Mouse (Mus musculus): Measurements from ENCODE around the gene Cir1. TPM values are rescaled to one million over a fixed set of nuclear protein-coding genes. Genes with fewer than 3 reads are reported as not detected.

Cir1 gene
- polyA plus RNA-seq, 1 experiment: 9.7 TPM

DNA sequence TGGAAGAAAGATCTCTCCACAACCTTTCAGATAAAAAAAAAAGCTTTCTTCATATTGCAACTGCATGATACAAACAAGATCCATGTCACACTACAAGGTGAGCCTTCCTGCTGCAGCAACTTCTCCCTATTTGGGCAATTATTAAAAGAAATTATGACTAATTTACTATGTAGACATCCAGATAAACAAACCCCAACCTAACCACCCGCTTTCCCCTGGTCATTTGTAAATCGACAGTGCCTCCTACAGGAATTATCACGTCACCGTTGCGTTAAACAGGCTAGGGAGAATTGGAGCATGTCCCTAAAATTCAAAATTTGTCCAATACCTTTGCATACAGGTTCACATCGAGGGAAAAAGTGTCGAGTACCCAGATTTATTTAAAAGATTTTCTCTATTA is 30.8 kb downstream of the Cir1 start:
- Histone ChIP-seq H3K9me3 (ENCODE audit: control insufficient read depth, low read length) (peaks cover 18% of the 10 kb centered on the region), H3K36me3 (ENCODE audit: control insufficient read depth) (peaks cover 18% of the 10 kb centered on the region), H3K27me3 (ENCODE audit: control insufficient read depth) (peaks cover 61% of the 10 kb centered on the region), H3K4me3 (replicated peaks) (no peak overlapping the region), H3K4me1 (ENCODE audit: control insufficient read depth) (peaks cover 21% of the 10 kb centered on the region)
- no peak for TF ChIP-seq GATA1 (IDR thresholded peaks at IDR 0.05; ENCODE audit: low read length)
- TF ChIP-seq TAL1 (IDR thresholded peaks at IDR 0.05; ENCODE audit: low read length): no peak

- TF ChIP-seq GATA1 (IDR thresholded peaks at IDR 0.05; ENCODE audit: low read length) (no peak), TAL1 (IDR thresholded peaks at IDR 0.05; ENCODE audit: low read length) (no peak)
- Histone ChIP-seq H3K4me3 (replicated peaks) (no peak overlapping the region), H3K36me3 (ENCODE audit: control insufficient read depth) (peaks cover 13% of the 10 kb centered on the region), H3K4me1 (ENCODE audit: control insufficient read depth) (peaks cover 21% of the 10 kb centered on the region), H3K27me3 (ENCODE audit: control insufficient read depth) (peaks cover 66% of the 10 kb centered on the region), H3K9me3 (ENCODE audit: control insufficient read depth, low read length) (peaks cover 18% of the 10 kb centered on the region)
Measured at GRCm38 (mm10) chr2:73281048-73281661, 31.3 kb downstream of the Cir1 start.

DNA sequence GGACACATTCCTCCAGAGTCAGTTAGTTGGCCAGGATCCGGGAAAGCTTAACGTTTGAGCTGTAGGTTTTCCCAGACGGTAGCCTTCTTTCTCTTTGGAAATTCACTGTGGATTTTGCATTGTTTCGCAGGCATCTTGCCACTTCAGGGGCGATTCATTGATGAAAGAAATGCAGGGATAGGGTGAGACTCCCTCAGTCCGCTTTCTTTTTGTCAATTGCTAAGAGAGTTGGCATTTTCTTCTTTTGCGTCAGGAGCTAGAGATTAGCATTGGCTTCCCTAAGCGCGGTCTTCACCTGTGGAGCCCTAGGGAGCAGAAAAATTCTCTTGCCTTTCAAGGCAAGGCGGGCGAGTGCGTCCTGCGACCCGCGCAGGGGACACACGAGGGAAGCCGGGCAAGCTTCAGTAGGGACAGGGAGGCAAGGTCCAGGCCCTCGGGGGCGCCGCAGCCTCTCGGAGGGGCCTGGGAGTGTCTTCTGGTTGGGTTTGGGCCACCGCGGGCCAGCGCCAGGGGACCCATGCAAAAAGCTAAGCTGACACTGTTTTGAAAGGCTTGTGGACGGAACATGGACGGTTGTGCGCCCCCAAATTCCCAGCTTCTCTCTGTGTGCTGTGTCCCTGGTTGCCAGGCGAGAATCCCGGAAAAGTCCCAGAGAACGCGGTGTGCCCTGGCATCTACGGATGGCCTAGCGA is 32.0 kb downstream of the Cir1 start:
- Histone ChIP-seq H3K4me1 (ENCODE audit: control insufficient read depth) (peaks cover 21% of the 10 kb centered on the region), H3K4me3 (replicated peaks) (no peak overlapping the region), H3K9me3 (ENCODE audit: control insufficient read depth, low read length) (peaks cover 18% of the 10 kb centered on the region), H3K36me3 (ENCODE audit: control insufficient read depth) (peaks cover 8% of the 10 kb centered on the region), H3K27me3 (ENCODE audit: control insufficient read depth) (peaks cover 73% of the 10 kb centered on the region)
- TF ChIP-seq TAL1 (IDR thresholded peaks at IDR 0.05; ENCODE audit: low read length) (no peak), GATA1 (IDR thresholded peaks at IDR 0.05; ENCODE audit: low read length) (no peak)

- Histone ChIP-seq H3K4me3 (replicated peaks) (no peak overlapping the region), H3K36me3 (ENCODE audit: control insufficient read depth) (peaks cover 2% of the 10 kb centered on the region), H3K4me1 (ENCODE audit: control insufficient read depth) (peaks cover 21% of the 10 kb centered on the region), H3K9me3 (ENCODE audit: control insufficient read depth, low read length) (peaks cover 20% of the 10 kb centered on the region), H3K27me3 (ENCODE audit: control insufficient read depth) (peaks cover 83% of the 10 kb centered on the region)
- TF ChIP-seq GATA1 (IDR thresholded peaks at IDR 0.05; ENCODE audit: low read length): no peak
- no peak for TF ChIP-seq TAL1 (IDR thresholded peaks at IDR 0.05; ENCODE audit: low read length)
Measured at GRCm38 (mm10) chr2:73279271-73280038, 33.0 kb downstream of the Cir1 start.

- Histone ChIP-seq H3K9me3 (ENCODE audit: control insufficient read depth, low read length) (peaks cover 24% of the 10 kb centered on the region), H3K27me3 (ENCODE audit: control insufficient read depth) (peaks cover 89% of the 10 kb centered on the region), H3K4me3 (replicated peaks) (no peak overlapping the region), H3K36me3 (ENCODE audit: control insufficient read depth) (peaks cover 2% of the 10 kb centered on the region), H3K4me1 (ENCODE audit: control insufficient read depth) (peaks cover 27% of the 10 kb centered on the region)
- no peak for TF ChIP-seq GATA1 (IDR thresholded peaks at IDR 0.05; ENCODE audit: low read length)
- TF ChIP-seq TAL1 (IDR thresholded peaks at IDR 0.05; ENCODE audit: low read length): no peak
Measured at GRCm38 (mm10) chr2:73278869-73279268, 33.6 kb downstream of the Cir1 start.

- peaks cover 2% of the 10 kb centered on the region for H3K36me3 ChIP-seq (ENCODE audit: control insufficient read depth)
- peaks cover 32% of the 10 kb centered on the region for H3K4me1 ChIP-seq (ENCODE audit: control insufficient read depth)
- H3K4me3 ChIP-seq (replicated peaks): no peak overlapping the region
- peaks cover 95% of the 10 kb centered on the region for H3K27me3 ChIP-seq (ENCODE audit: control insufficient read depth)
- H3K9me3 ChIP-seq (ENCODE audit: control insufficient read depth, low read length): peaks cover 29% of the 10 kb centered on the region
- TF ChIP-seq GATA1 (IDR thresholded peaks at IDR 0.05; ENCODE audit: low read length) (no peak), TAL1 (IDR thresholded peaks at IDR 0.05; ENCODE audit: low read length) (no peak)
Measured at GRCm38 (mm10) chr2:73278131-73278854, 34.2 kb downstream of the Cir1 start.

- TF ChIP-seq TAL1 (IDR thresholded peaks at IDR 0.05; ENCODE audit: low read length) (no peak), GATA1 (IDR thresholded peaks at IDR 0.05; ENCODE audit: low read length) (no peak)
- Histone ChIP-seq H3K4me3 (replicated peaks) (no peak overlapping the region), H3K9me3 (ENCODE audit: control insufficient read depth, low read length) (peaks cover 35% of the 10 kb centered on the region), H3K4me1 (ENCODE audit: control insufficient read depth) (peaks cover 38% of the 10 kb centered on the region), H3K27me3 (ENCODE audit: control insufficient read depth) (peaks cover 100% of the 10 kb centered on the region), H3K36me3 (ENCODE audit: control insufficient read depth) (peaks cover 1% of the 10 kb centered on the region)
Measured at GRCm38 (mm10) chr2:73277709-73278075, 34.8 kb downstream of the Cir1 start.

- Histone ChIP-seq H3K4me3 (replicated peaks) (no peak overlapping the region), H3K27me3 (ENCODE audit: control insufficient read depth) (peaks cover 100% of the 10 kb centered on the region), H3K9me3 (ENCODE audit: control insufficient read depth, low read length) (peaks cover 37% of the 10 kb centered on the region), H3K36me3 (ENCODE audit: control insufficient read depth) (no peaks in the 10 kb centered on the region; the same call in 1 of the 2 replicates), H3K4me1 (ENCODE audit: control insufficient read depth) (peaks cover 39% of the 10 kb centered on the region)
- no peak for TF ChIP-seq GATA1 (IDR thresholded peaks at IDR 0.05; ENCODE audit: low read length)
- no peak for TF ChIP-seq TAL1 (IDR thresholded peaks at IDR 0.05; ENCODE audit: low read length)
Measured at GRCm38 (mm10) chr2:73277021-73277708, 35.3 kb downstream of the Cir1 start.

All from erythroblast, embryonic 14.5 days (primary cell).